Comparison of ENCODE assay signal across 23 mouse cellular contexts in the genomic region with DNA sequence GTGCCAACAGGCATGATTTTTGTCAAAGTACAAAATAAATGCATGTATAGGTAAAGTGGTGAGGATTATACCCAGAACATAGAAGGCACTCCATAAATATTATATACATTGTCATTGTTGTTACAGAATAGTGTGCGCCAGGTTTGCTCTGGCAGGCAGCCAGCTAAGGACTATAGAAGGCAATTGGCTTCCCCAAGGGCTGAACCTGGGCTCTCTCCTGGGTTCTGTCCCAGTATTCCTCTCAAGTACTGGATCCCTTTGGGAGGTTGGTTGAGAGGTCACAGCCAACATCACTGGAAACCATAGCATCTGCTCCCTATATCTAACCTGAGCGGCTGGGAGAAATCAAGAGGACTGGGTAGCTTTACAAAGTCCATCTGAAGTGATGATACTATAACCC. TPM values are rescaled to one million over a fixed set of nuclear protein-coding genes. Genes with fewer than 3 reads are reported as not detected.
DNase-seq lines count a peak whose midpoint lies in the region; ATAC-seq lines count a peak whose summit lies in the region.
"Had no signal": no experiment of that assay in that cellular context is flagged by ENCODE, and none has a peak within 500 bp of the region (broad histone marks: within the 10 kb centered on the region; RNA-seq: fewer than 3 reads in every experiment).

No protein-coding gene starts in this region.

- ATAC-seq in kidney, embryonic 15.5 days (replicated peaks; ENCODE audit: low FRiP score) = no peak
- no peak for ATAC-seq in neural tube, embryonic 13.5 days (ENCODE audit: low read depth)
- ATAC-seq: forebrain, embryonic 15.5 days; hindbrain, embryonic 16.5 days had no signal

- no peaks in the 10 kb centered on the region for H3K27me3 ChIP-seq in kidney, embryonic 15.5 days
- H3K27me3 ChIP-seq in neural tube, embryonic 13.5 days = no peaks in the 10 kb centered on the region
- H3K27me3 ChIP-seq in heart, embryonic 10.5 days (ENCODE audit: insufficient read depth, poor library complexity, severe bottlenecking) = no peaks in the 10 kb centered on the region
- H3K27me3 ChIP-seq: forebrain, embryonic 15.5 days; heart, embryonic 15.5 days had no signal

- no peak overlapping the region for H3K4me2 ChIP-seq in kidney, embryonic 15.5 days
- no peak overlapping the region for H3K4me2 ChIP-seq in neural tube, embryonic 13.5 days

- 70% methylated on average over 2 of the region's 2 CpGs for WGBS in kidney, embryonic 15.5 days
- 65% methylated on average over 2 of the region's 2 CpGs for WGBS in neural tube, embryonic 13.5 days
- 81% methylated on average over 2 of the region's 2 CpGs for WGBS in heart, embryonic 10.5 days

- DNase-seq in cerebellum, adult 9-10 months = peak; percentile 67
- no peak for DNase-seq in cerebellum, adult 11 months
- no peak for DNase-seq in kidney, postnatal 14 days
- no peak for DNase-seq in neural tube, embryonic 10.5 days (ENCODE audit: extremely low spot score, low spot score)
- peak; percentile 44 to 58 for DNase-seq in cerebellum, postnatal 14 days
- DNase-seq in heart, embryonic 10.5 days (ENCODE audit: low spot score) = no peak
- DNase-seq: adrenal gland, adult 2 months; adrenal gland, postnatal 36 days; kidney, adult 2 months; liver; lung, adult 2 months; lung, postnatal 14 days; midbrain, embryonic 14.5 days; right cerebral cortex, postnatal 4 days; thymus, postnatal 4 days had no signal

- no peaks in the 10 kb centered on the region; the same call in 1 of the 2 replicates for H3K9me3 ChIP-seq in kidney, embryonic 15.5 days (replicated peaks)
- no peaks in the 10 kb centered on the region for H3K9me3 ChIP-seq in neural tube, embryonic 13.5 days
- H3K9me3 ChIP-seq in heart, embryonic 10.5 days = no peaks in the 10 kb centered on the region
- H3K9me3 ChIP-seq: forebrain, embryonic 15.5 days; heart, embryonic 15.5 days had no signal

- H3K9ac ChIP-seq in kidney, embryonic 15.5 days = no peak overlapping the region
- H3K9ac ChIP-seq in neural tube, embryonic 13.5 days = peak overlapping the region; percentile 38; the same call in 1 of the 2 replicates
- H3K9ac ChIP-seq: forebrain, embryonic 15.5 days; heart, embryonic 15.5 days; liver, embryonic 14.5 days had no signal

- H3K27ac ChIP-seq in kidney, embryonic 15.5 days = 0 out of 2 replicates have a peak overlapping the region, but pooled peaks have one; percentile 25
- H3K27ac ChIP-seq in neural tube, embryonic 13.5 days (replicated peaks) = no peak overlapping the region
- no peak overlapping the region for H3K27ac ChIP-seq in heart, embryonic 10.5 days
- H3K27ac ChIP-seq: heart, embryonic 15.5 days; kidney, postnatal 0 days; liver, embryonic 14.5 days; stomach, postnatal 0 days had no signal

- H3K4me3 ChIP-seq in kidney, embryonic 15.5 days (replicated peaks) = no peak overlapping the region
- no peak overlapping the region for H3K4me3 ChIP-seq in neural tube, embryonic 13.5 days
- no peak overlapping the region for H3K4me3 ChIP-seq in heart, embryonic 10.5 days

- H3K4me1 ChIP-seq in kidney, embryonic 15.5 days = peaks cover 28% of the 10 kb centered on the region
- H3K4me1 ChIP-seq in neural tube, embryonic 13.5 days (replicated peaks) = peaks cover 49% of the 10 kb centered on the region
- peaks cover 27% of the 10 kb centered on the region for H3K4me1 ChIP-seq in heart, embryonic 10.5 days

- H3K36me3 ChIP-seq in kidney, embryonic 15.5 days = no peaks in the 10 kb centered on the region
- H3K36me3 ChIP-seq in neural tube, embryonic 13.5 days = no peaks in the 10 kb centered on the region
- no peaks in the 10 kb centered on the region for H3K36me3 ChIP-seq in heart, embryonic 10.5 days
- H3K36me3 ChIP-seq: forebrain, embryonic 15.5 days; heart, embryonic 15.5 days had no signal

RNA-seq across cellular contexts. Expression of a gene that starts 1.3 kb away (rescaled TPM):
- polyA plus RNA-seq in kidney, embryonic 15.5 days (2015; fragmentation: Nextera tagmentation; extraction: Ambion mirVana) = 31.4 and 31.6 TPM in 2 replicates
- 42.2 and 42.5 TPM in 2 replicates for polyA plus RNA-seq in neural tube, embryonic 13.5 days (2015; fragmentation: Nextera tagmentation; extraction: Ambion mirVana)
- 27.7 and 28.4 TPM in 2 replicates for polyA plus RNA-seq in heart, embryonic 10.5 days (2016; fragmentation: Nextera tagmentation; extraction: Ambion mirVana)

RNA-seq across cellular contexts. Expression of a gene that starts 25.2 kb away (rescaled TPM):
- polyA plus RNA-seq in kidney, embryonic 15.5 days (2015; fragmentation: Nextera tagmentation; extraction: Ambion mirVana) = 59.5 and 69.1 TPM in 2 replicates
- 63.7 and 73.2 TPM in 2 replicates for polyA plus RNA-seq in neural tube, embryonic 13.5 days (2015; fragmentation: Nextera tagmentation; extraction: Ambion mirVana)
- 61.1 and 65.6 TPM in 2 replicates for polyA plus RNA-seq in heart, embryonic 10.5 days (2016; fragmentation: Nextera tagmentation; extraction: Ambion mirVana)

RNA-seq across cellular contexts. Expression of a gene that starts 56.5 kb away (rescaled TPM):
- 53.8 and 54.3 TPM in 2 replicates for polyA plus RNA-seq in kidney, embryonic 15.5 days (2015; fragmentation: Nextera tagmentation; extraction: Ambion mirVana)
- polyA plus RNA-seq in neural tube, embryonic 13.5 days (2015; fragmentation: Nextera tagmentation; extraction: Ambion mirVana) = 40.2 and 43.3 TPM in 2 replicates
- polyA plus RNA-seq in heart, embryonic 10.5 days (2016; fragmentation: Nextera tagmentation; extraction: Ambion mirVana) = 38.4 and 43.9 TPM in 2 replicates

Comparison
In these comparisons a context has a peak if more than half of its experiments do, and no peak if none do; other contexts are left out.
1. DNase-seq: peak in cerebellum, adult 9-10 months (single experiment) and cerebellum, postnatal 14 days (2 of 2); none in cerebellum, adult 11 months (single experiment), kidney, postnatal 14 days (single experiment), neural tube, embryonic 10.5 days (single experiment) and heart, embryonic 10.5 days (single experiment).